Comparison of ENCODE assay signal across 8 mouse cellular contexts in the genomic region with DNA sequence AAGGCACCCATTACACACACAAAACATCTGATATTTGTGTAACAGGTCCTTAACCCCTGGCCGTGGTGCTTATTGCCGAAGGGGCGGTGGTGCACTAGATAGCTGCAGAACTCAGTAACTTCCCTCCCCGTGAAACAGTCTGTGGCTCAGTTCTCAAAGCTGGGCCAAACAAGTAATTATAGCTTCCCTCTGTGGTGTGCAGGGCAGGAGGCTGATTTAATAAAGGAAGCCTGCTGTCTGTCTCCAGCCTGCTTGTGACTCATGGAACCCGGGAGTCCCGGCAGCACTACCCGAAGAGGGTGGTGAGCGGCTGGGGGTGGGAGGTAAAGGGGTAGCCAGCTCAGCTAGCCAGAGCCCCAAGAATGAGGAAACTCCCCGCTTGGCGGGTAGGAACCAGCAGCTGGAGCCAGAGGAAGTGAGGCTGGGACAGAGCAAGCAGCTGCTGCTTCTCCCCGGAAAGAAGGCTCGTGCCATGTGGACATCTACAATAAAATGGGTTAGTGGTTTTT. TPM values are rescaled to one million over a fixed set of nuclear protein-coding genes. Genes with fewer than 3 reads are reported as not detected.
DNase-seq lines count a peak whose midpoint lies in the region; ATAC-seq and TF ChIP-seq lines count a peak whose summit lies in the region.

No protein-coding gene starts in this region.

- peaks cover 31% of the 10 kb centered on the region for H3K4me1 ChIP-seq in embryonic facial prominence, embryonic 15.5 days
- H3K4me1 ChIP-seq in heart, embryonic 11.5 days (ENCODE audit: control insufficient read depth, insufficient read depth, low read length): peaks cover 21% of the 10 kb centered on the region
- H3K4me1 ChIP-seq in kidney, embryonic 14.5 days (ENCODE audit: control insufficient read depth, insufficient read depth, low read length): peaks cover 14% of the 10 kb centered on the region
- H3K4me1 ChIP-seq in midbrain, postnatal 0 days (ENCODE audit: insufficient read depth, low read length): peaks cover 7% of the 10 kb centered on the region; the same call in 1 of the 2 replicates
- H3K4me1 ChIP-seq in stomach, embryonic 15.5 days: peaks cover 27% of the 10 kb centered on the region

- TF ChIP-seq CTCF in midbrain, postnatal 0 days (IDR thresholded peaks at IDR 0.05): no peak

- H3K9ac ChIP-seq in embryonic facial prominence, embryonic 15.5 days: 0 out of 2 replicates have a peak overlapping the region, but pooled peaks have one; percentile 18
- H3K9ac ChIP-seq in heart, embryonic 11.5 days (ENCODE audit: low read depth, low read length): peak overlapping the region; percentile 68; the same call in 1 of the 2 replicates
- peak overlapping the region; percentile 51; the same call in 1 of the 2 replicates for H3K9ac ChIP-seq in kidney, embryonic 14.5 days (ENCODE audit: low read depth, low read length)
- peak overlapping the region; percentile 62; the same call in 1 of the 2 replicates for H3K9ac ChIP-seq in midbrain, postnatal 0 days (replicated peaks; ENCODE audit: low read length, poor library complexity, severe bottlenecking)
- no peak overlapping the region for H3K9ac ChIP-seq in stomach, embryonic 15.5 days

- DNase-seq in 3134 (ENCODE audit: extremely low read depth, insufficient read length, low spot score): peak; percentile 79
- DNase-seq in adrenal gland, adult 8-10 months: peak; percentile 74
- peak; percentile 41 for DNase-seq in liver
- DNase-seq in midbrain, postnatal 0 days (ENCODE audit: low spot score): peak; percentile 64

- peak overlapping the region; percentile 93 for H3K27ac ChIP-seq in embryonic facial prominence, embryonic 15.5 days (replicated peaks)
- peak overlapping the region; percentile 43; the same call in 1 of the 2 replicates for H3K27ac ChIP-seq in heart, embryonic 11.5 days (ENCODE audit: low read depth, low read length)
- H3K27ac ChIP-seq in kidney, embryonic 14.5 days (ENCODE audit: low read depth, low read length): peak overlapping the region; percentile 63; the same call in 1 of the 2 replicates
- peak overlapping the region; percentile 55 for H3K27ac ChIP-seq in midbrain, postnatal 0 days (ENCODE audit: low read depth, low read length)
- peak overlapping the region; percentile 87 for H3K27ac ChIP-seq in stomach, embryonic 15.5 days

- peak overlapping the region; percentile 86 for H3K4me2 ChIP-seq in embryonic facial prominence, embryonic 15.5 days (replicated peaks)
- H3K4me2 ChIP-seq in heart, embryonic 11.5 days: peak overlapping the region; percentile 67
- peak overlapping the region; percentile 87; the same call in 1 of the 2 replicates for H3K4me2 ChIP-seq in kidney, embryonic 14.5 days (replicated peaks; ENCODE audit: low read depth, low read length)
- peak overlapping the region; percentile 77 for H3K4me2 ChIP-seq in midbrain, postnatal 0 days (ENCODE audit: low read depth, low read length, poor library complexity, severe bottlenecking)
- H3K4me2 ChIP-seq in stomach, embryonic 15.5 days: peak overlapping the region; percentile 91

- peak overlapping the region; percentile 51 for H3K4me3 ChIP-seq in embryonic facial prominence, embryonic 15.5 days (replicated peaks)
- peak overlapping the region; percentile 61 for H3K4me3 ChIP-seq in heart, embryonic 11.5 days (ENCODE audit: low read depth, low read length)
- peak overlapping the region; percentile 45; the same call in 1 of the 2 replicates for H3K4me3 ChIP-seq in kidney, embryonic 14.5 days (ENCODE audit: low read length)
- H3K4me3 ChIP-seq in midbrain, postnatal 0 days (ENCODE audit: low read depth, low read length): no peak overlapping the region
- peak overlapping the region; percentile 50 for H3K4me3 ChIP-seq in stomach, embryonic 15.5 days (replicated peaks)

- no peaks in the 10 kb centered on the region for H3K27me3 ChIP-seq in embryonic facial prominence, embryonic 15.5 days
- H3K27me3 ChIP-seq in heart, embryonic 11.5 days (ENCODE audit: control insufficient read depth, insufficient read depth, low read length): no peaks in the 10 kb centered on the region
- no peaks in the 10 kb centered on the region for H3K27me3 ChIP-seq in kidney, embryonic 14.5 days (ENCODE audit: control insufficient read depth, insufficient read depth, low read length)
- H3K27me3 ChIP-seq in midbrain, postnatal 0 days (ENCODE audit: insufficient read depth, low read length): no peaks in the 10 kb centered on the region
- no peaks in the 10 kb centered on the region for H3K27me3 ChIP-seq in stomach, embryonic 15.5 days (replicated peaks)

- ATAC-seq in embryonic facial prominence, embryonic 15.5 days (ENCODE audit: insufficient number of reproducible peaks, low FRiP score, low TSS enrichment, low read depth): peak; percentile 77
- ATAC-seq in heart, embryonic 11.5 days (replicated peaks; ENCODE audit: insufficient number of reproducible peaks, low FRiP score, low TSS enrichment): no peak
- peak; percentile 43; the same call in 1 of the 2 replicates for ATAC-seq in kidney, embryonic 14.5 days (ENCODE audit: low FRiP score, low TSS enrichment)
- ATAC-seq in midbrain, postnatal 0 days (ENCODE audit: low FRiP score): 0 out of 2 replicates have a peak, but pooled peaks have one; percentile 21
- ATAC-seq in stomach, embryonic 15.5 days (ENCODE audit: insufficient read depth, low FRiP score, low read depth): peak; percentile 56; the same call in 1 of the 2 replicates

- no peaks in the 10 kb centered on the region for H3K9me3 ChIP-seq in embryonic facial prominence, embryonic 15.5 days (replicated peaks)
- H3K9me3 ChIP-seq in heart, embryonic 11.5 days (replicated peaks; ENCODE audit: control insufficient read depth, low read length): no peaks in the 10 kb centered on the region
- no peaks in the 10 kb centered on the region for H3K9me3 ChIP-seq in kidney, embryonic 14.5 days (ENCODE audit: control insufficient read depth, low read length)
- H3K9me3 ChIP-seq in midbrain, postnatal 0 days (ENCODE audit: low read length): no peaks in the 10 kb centered on the region
- no peaks in the 10 kb centered on the region for H3K9me3 ChIP-seq in stomach, embryonic 15.5 days

- H3K36me3 ChIP-seq in embryonic facial prominence, embryonic 15.5 days: 0 out of 2 replicates have a peak, but pooled peaks cover 3% of the 10 kb centered on the region
- 0 out of 2 replicates have a peak, but pooled peaks cover 2% of the 10 kb centered on the region for H3K36me3 ChIP-seq in heart, embryonic 11.5 days (ENCODE audit: control insufficient read depth, insufficient read depth, low read length)
- no peaks in the 10 kb centered on the region for H3K36me3 ChIP-seq in kidney, embryonic 14.5 days (ENCODE audit: control insufficient read depth, insufficient read depth, low read length)
- no peaks in the 10 kb centered on the region for H3K36me3 ChIP-seq in midbrain, postnatal 0 days (ENCODE audit: insufficient read depth, low read length)
- H3K36me3 ChIP-seq in stomach, embryonic 15.5 days: no peaks in the 10 kb centered on the region

- 4% methylated on average over 12 of the region's 12 CpGs for WGBS in embryonic facial prominence, embryonic 15.5 days
- WGBS in heart, embryonic 11.5 days (ENCODE audit: insufficient replicate concordance): 8% methylated on average over 12 of the region's 12 CpGs
- WGBS in kidney, embryonic 14.5 days: 9% methylated on average over 12 of the region's 12 CpGs
- WGBS in midbrain, postnatal 0 days: 10% methylated on average over 12 of the region's 12 CpGs
- 10% methylated on average over 12 of the region's 12 CpGs for WGBS in stomach, embryonic 15.5 days

RNA-seq across cellular contexts. Expression of a gene that starts 48.1 kb away (rescaled TPM):
- 100 to 1,000 TPM in 2 of 4 experiments, 10 to 100 TPM in 2; 62.9 to 122 (median 86.9) TPM for total RNA-seq in adrenal gland, adult 8-10 months (2022)
- polyA plus RNA-seq in embryonic facial prominence, embryonic 15.5 days (2015; fragmentation: Nextera tagmentation; extraction: Ambion mirVana): 139 and 146 TPM in 2 replicates
- 44.7 and 46.7 TPM in 2 replicates for polyA plus RNA-seq in heart, embryonic 11.5 days (2014; fragmentation: Nextera tagmentation; extraction: Ambion mirVana)
- polyA plus RNA-seq in kidney, embryonic 14.5 days (2014; fragmentation: Nextera tagmentation; extraction: Ambion mirVana): 61.6 and 70.1 TPM in 2 replicates
- 82.7 and 97.4 TPM in 2 replicates for total RNA-seq in midbrain, postnatal 0 days (2014; rRNA removed)
- polyA plus RNA-seq in midbrain, postnatal 0 days (2015; fragmentation: Nextera tagmentation; extraction: Ambion mirVana): 74.0 and 78.5 TPM in 2 replicates
- 185 and 189 TPM in 2 replicates for polyA plus RNA-seq in stomach, embryonic 15.5 days (2015; fragmentation: Nextera tagmentation; extraction: Ambion mirVana)

RNA-seq across cellular contexts. Expression of a gene that starts 59.1 kb away (rescaled TPM):
- under 1 TPM in 1 of 4 experiments, not detected in 3; 0.30 TPM for total RNA-seq in adrenal gland, adult 8-10 months (2022)
- 4.8 and 6.7 TPM in 2 replicates for polyA plus RNA-seq in embryonic facial prominence, embryonic 15.5 days (2015; fragmentation: Nextera tagmentation; extraction: Ambion mirVana)
- not detected in 2 replicates for polyA plus RNA-seq in heart, embryonic 11.5 days (2014; fragmentation: Nextera tagmentation; extraction: Ambion mirVana)
- not detected in 2 replicates for polyA plus RNA-seq in kidney, embryonic 14.5 days (2014; fragmentation: Nextera tagmentation; extraction: Ambion mirVana)
- total RNA-seq in midbrain, postnatal 0 days (2014; rRNA removed): 1.4 and 1.8 TPM in 2 replicates
- 1.8 and 2.5 TPM in 2 replicates for polyA plus RNA-seq in midbrain, postnatal 0 days (2015; fragmentation: Nextera tagmentation; extraction: Ambion mirVana)
- not detected in 2 replicates for polyA plus RNA-seq in stomach, embryonic 15.5 days (2015; fragmentation: Nextera tagmentation; extraction: Ambion mirVana)

Comparison
In these comparisons a context has a peak if more than half of its experiments do, and no peak if none do; other contexts are left out.
1. H3K27ac ChIP-seq: peak in every context shown above with its lines; median percentile 93 in embryonic facial prominence, embryonic 15.5 days; 87 in stomach, embryonic 15.5 days; 63 in kidney, embryonic 14.5 days; 55 in midbrain, postnatal 0 days; 43 in heart, embryonic 11.5 days.